Mouse (Mus musculus) stomach, postnatal 0 days (tissue): Measurements from ENCODE around the gene Adk.

Experiments
- CTCF ChIP-seq: IDR thresholded peaks from 2 replicates; pipeline ENCODE4 v1.5.1; 2016; ENCODE audit warnings: antibody characterized with exemption, low read depth, mild to moderate bottlenecking, moderate library complexity
- EP300 ChIP-seq: optimal IDR thresholded peaks from 2 replicates; pipeline ENCODE3; 2016; ENCODE audit warnings: antibody characterized with exemption

- no peak for TF ChIP-seq EP300
- no peak for TF ChIP-seq CTCF
Observed at GRCm38 (mm10) chr14:21484199-21484598, 431.8 kb downstream of the Adk start.
